Mouse (Mus musculus) stomach, embryonic 15.5 days (tissue): Measurements from ENCODE around the gene Ect2. TPM values are rescaled to one million over a fixed set of nuclear protein-coding genes. Genes with fewer than 3 reads are reported as not detected.
A peak's percentile ranks its signal among the peaks of the same experiment; 100 is the strongest.

Source experiments
- ATAC-seq: fragments of 200-750 bp; cut with Nextera tagmentation; 2 replicates; pipeline ENCODE4 v1.8.0; 2017; ENCODE audit warnings: low read depth, moderate number of reproducible peaks, moderate TSS enrichment; ENCODE audit not compliant: insufficient read depth, low FRiP score
- H3K27ac ChIP-seq: fragments of 300-500 bp; sonication (generic); 2 replicates; pipeline ENCODE4 v1.5.1; 2015; ENCODE audit warnings: mild to moderate bottlenecking, inconsistent platforms
- H3K27me3 ChIP-seq: fragments of 300-500 bp; sonication (generic); replicated peaks from 2 replicates; pipeline ENCODE4 v1.6.1; 2015; ENCODE audit warnings: inconsistent platforms
- H3K36me3 ChIP-seq: fragments of 300-500 bp; sonication (generic); 2 replicates; pipeline ENCODE4 v1.6.1; 2015; ENCODE audit warnings: inconsistent platforms
- H3K4me1 ChIP-seq: fragments of 300-500 bp; sonication (generic); 2 replicates; pipeline ENCODE4 v1.6.1; 2015; ENCODE audit warnings: inconsistent platforms
- H3K4me2 ChIP-seq: fragments of 300-500 bp; sonication (generic); 2 replicates; pipeline ENCODE4 v1.6.1; 2015; ENCODE audit warnings: mild to moderate bottlenecking, inconsistent platforms
- H3K4me3 ChIP-seq: fragments of 300-500 bp; sonication (generic); replicated peaks from 2 replicates; pipeline ENCODE4 v1.5.1; 2015; ENCODE audit warnings: inconsistent platforms
- H3K9ac ChIP-seq: fragments of 300-500 bp; sonication (generic); 2 replicates; pipeline ENCODE4 v1.6.1; 2015; ENCODE audit warnings: inconsistent platforms
- H3K9me3 ChIP-seq: fragments of 300-500 bp; sonication (generic); 2 replicates; pipeline ENCODE4 v1.6.1; 2016; ENCODE audit warnings: inconsistent platforms
- WGBS: fragments of 180-500 bp; shearing (Covaris S2); methylation state at CpG from one replicate; pipeline ENCODE4 v1.1.7; 2015; 5-methylcytosine and 5-hydroxymethylcytosine counted together
- polyA plus RNA-seq: library from polyadenylated mRNA; unstranded; fragments of >200 nt; fragmentation: Nextera tagmentation; extraction: Ambion mirVana; gene quantifications from 2 replicates; pipeline ENCODE4 v1.2.1, GENCODE M21; 2015

The Ect2 gene
- 43.5 and 46.2 TPM in 2 replicates for polyA plus RNA-seq

DNA sequence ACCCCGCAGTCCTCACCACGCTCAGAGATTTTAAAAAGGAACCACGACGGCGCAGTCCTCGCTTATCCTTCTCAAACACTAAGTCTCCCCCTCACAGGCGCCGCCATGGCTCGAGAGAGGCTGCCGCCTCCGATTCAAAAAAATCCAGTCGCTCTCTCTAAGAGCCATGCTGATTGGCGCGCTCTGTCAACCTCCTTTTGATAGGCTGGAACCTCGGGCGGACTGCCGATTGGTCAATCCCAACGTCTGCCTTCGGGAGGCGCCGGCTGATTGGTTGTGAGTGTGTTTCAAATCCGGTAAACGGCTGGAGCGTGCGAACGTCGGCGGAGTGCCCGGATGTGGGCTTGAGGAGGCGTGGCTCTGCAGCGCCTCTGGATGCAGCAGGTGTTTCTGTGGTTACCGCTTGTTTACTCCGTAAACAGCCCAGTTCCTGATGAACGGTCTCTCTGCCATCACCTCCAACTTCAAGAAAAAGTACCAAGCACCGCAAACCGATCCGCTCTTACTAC is at the start of gene Ect2:
Ect2 (minus strand) TSS at position 178 of the 509 bp plus-strand sequence.
- WGBS: under 1% methylated on average over 37 of the region's 37 CpGs
- Histone ChIP-seq H3K27ac (peak within 1 kb of the TSS; percentile 80), H3K27me3 (no peaks in the 10 kb centered on the region), H3K9me3 (no peaks in the 10 kb centered on the region), H3K4me2 (peak within 1 kb of the TSS; percentile 72), H3K4me3 (peak within 1 kb of the TSS; percentile 84), H3K4me1 (0 out of 2 replicates have a peak, but pooled peaks cover 4% of the 10 kb centered on the region), H3K9ac (peak within 1 kb of the TSS; percentile 73; the same call in 1 of the 2 replicates), H3K36me3 (0 out of 2 replicates have a peak, but pooled peaks cover 3% of the 10 kb centered on the region)
- peak; percentile 97 for ATAC-seq

DNA sequence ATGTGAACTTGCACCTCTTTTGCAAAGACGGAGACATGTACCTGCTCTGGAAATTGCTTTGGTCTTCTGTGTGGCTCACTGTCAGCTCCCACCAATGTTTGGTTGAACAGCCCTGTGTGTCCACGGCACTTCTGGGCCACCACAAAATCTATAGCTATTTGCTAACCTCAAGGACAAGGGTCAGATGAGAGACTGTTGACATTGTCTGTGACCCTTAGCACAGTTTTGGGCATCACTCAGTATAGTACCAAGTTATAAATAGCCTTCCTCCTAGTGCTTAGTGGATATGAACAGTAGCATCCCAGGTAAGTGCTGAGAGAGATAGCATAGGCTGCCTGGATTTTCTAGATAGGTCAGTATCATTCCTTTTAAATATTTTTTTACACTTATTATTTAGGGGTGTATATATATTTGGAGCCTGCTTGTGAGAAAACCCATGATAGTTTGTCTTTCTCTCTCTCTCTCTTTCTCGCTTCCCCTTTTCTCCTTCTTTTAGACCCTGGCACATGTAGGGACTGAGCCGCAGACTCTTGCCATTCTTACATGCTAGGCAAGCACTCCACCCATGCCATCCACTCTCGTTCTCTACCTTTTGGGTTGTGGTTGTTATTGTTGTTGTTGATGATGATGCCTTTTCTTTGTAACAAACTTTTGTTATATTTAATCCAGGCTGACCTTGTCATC is 48.2 kb upstream of the Ect2 start:
- H3K9me3 ChIP-seq: no peaks in the 10 kb centered on the region
- 82% methylated on average over 5 of the region's 5 CpGs for WGBS

DNA sequence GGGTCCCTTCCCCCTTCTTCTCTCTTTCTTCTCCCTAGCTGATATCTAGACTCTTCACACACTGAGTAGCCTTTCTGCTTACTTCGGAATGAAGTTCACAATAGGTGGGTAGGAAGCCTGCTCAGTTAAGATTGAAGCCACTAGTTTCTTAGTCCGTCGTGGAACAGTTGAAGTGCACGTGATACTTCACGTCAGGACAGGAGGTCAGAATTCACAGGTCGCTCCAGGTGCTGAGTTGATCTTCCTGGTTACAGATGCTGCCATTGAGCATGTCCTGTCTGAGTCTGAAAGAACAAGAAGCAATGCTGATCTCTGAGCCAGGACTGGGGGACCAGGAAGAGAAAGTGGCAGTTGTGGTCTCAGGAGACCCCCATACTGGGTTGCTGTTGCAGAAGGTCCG is 45.4 kb upstream of the Ect2 start:
- Histone ChIP-seq H3K36me3 (no peaks in the 10 kb centered on the region), H3K9me3 (no peaks in the 10 kb centered on the region), H3K4me2 (no peak overlapping the region), H3K4me3 (no peak overlapping the region), H3K4me1 (0 out of 2 replicates have a peak, but pooled peaks cover under 1% of the 10 kb centered on the region), H3K27ac (no peak overlapping the region), H3K27me3 (no peaks in the 10 kb centered on the region), H3K9ac (no peak overlapping the region)
- WGBS: 84% methylated on average over 7 of the region's 7 CpGs
- ATAC-seq: no peak

More for the DNA sequence above, 48.2 kb upstream of the Ect2 start:
- H3K9ac ChIP-seq: no peak overlapping the region
- ATAC-seq: no peak
- no peaks in the 10 kb centered on the region for H3K27me3 ChIP-seq
- no peaks in the 10 kb centered on the region for H3K36me3 ChIP-seq
- H3K4me1 ChIP-seq: peaks cover 12% of the 10 kb centered on the region; the same call in 1 of the 2 replicates
- no peak overlapping the region for H3K4me3 ChIP-seq
- H3K4me2 ChIP-seq: no peak overlapping the region
- H3K27ac ChIP-seq: no peak overlapping the region

DNA sequence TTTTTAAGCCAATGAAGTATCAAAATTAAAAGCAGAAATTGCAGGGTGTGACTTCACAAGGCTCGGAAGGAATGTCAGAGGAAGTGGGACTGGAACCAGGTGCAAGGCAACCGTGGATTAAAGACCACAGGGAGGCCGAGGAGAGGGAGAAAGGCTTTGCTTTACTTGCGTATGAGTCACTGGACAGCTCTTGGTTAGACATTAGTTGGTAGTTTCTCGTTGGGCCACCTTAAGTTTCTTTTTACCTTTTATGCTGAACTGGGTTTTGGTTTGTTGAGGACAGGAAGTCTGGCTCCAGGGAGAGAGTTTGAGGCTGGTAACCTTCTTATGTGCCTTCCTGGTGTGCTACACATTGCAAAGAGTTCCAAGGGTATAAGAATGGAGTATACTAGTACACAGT is 44.1 kb upstream of the Ect2 start:
- Histone ChIP-seq H3K36me3 (no peaks in the 10 kb centered on the region), H3K27me3 (no peaks in the 10 kb centered on the region), H3K4me1 (no peaks in the 10 kb centered on the region), H3K9ac (no peak overlapping the region), H3K9me3 (no peaks in the 10 kb centered on the region), H3K4me2 (no peak overlapping the region), H3K27ac (no peak overlapping the region), H3K4me3 (no peak overlapping the region)
- WGBS: 63% methylated on average over 5 of the region's 5 CpGs
- ATAC-seq: no peak

DNA sequence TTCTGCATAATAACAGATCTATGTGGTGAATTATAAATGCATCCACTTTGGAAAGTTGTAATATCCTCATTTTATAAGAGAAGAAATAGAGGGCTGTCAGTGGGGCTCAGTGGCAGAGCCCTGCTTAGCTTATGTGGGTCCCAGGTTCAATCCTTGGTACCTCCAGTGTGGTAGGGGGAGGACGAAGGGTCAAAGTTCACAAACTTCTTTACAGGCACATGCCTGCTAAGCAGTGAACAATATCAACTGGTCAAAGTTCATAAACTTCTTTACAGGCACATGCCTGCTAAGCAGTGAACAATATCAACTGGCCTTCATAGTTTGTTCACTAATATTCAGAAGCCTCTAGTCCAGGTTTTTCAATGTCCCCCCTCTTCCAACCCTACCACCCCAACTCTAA is 42.9 kb upstream of the Ect2 start:
- no peak overlapping the region for H3K27ac ChIP-seq
- no peak for ATAC-seq
- WGBS: 82% methylated on average over 1 of the region's 1 CpGs

DNA sequence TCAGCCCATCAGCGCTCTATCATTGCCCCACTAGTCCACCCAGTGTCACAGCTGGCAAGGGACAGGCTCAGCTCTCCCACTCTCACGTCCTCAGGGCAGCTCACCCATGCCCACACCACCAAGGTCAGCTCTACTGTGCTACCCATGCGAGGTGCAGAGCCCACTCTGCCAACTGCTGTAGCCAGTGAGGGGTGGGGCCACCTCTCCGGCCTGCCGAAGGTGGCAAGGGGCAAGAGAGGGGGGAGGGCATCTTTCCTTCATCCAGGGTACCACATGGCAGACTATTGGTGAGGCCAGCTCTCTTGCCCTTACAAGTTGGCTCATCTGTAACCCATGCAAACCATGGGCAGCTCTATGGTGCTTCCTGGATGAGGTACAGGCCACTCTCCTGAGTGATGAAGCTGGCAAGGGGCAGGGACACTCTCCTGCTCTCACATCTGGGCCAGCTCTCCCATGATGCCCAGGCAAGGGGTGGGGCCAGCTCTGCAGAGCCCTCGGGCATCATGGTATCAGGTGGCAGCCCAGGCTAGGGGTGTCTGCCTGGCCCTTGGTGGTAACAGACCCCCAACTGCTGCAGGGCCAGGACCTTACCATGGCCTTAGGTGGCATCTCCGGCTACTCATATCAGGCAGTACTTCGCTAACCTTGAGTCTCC is 42.0 kb upstream of the Ect2 start:
- no peak for ATAC-seq
- Histone ChIP-seq H3K9me3 (no peaks in the 10 kb centered on the region), H3K4me1 (no peaks in the 10 kb centered on the region), H3K4me3 (no peak overlapping the region), H3K36me3 (no peaks in the 10 kb centered on the region), H3K4me2 (no peak overlapping the region), H3K27ac (no peak overlapping the region), H3K9ac (no peak overlapping the region), H3K27me3 (no peaks in the 10 kb centered on the region)
- WGBS: 88% methylated on average over 8 of the region's 8 CpGs

More for the DNA sequence above, 42.9 kb upstream of the Ect2 start:
- no peak overlapping the region for H3K4me2 ChIP-seq
- no peaks in the 10 kb centered on the region for H3K4me1 ChIP-seq
- no peaks in the 10 kb centered on the region for H3K36me3 ChIP-seq
- H3K9me3 ChIP-seq: no peaks in the 10 kb centered on the region
- no peak overlapping the region for H3K9ac ChIP-seq
- no peaks in the 10 kb centered on the region for H3K27me3 ChIP-seq
- no peak overlapping the region for H3K4me3 ChIP-seq

DNA sequence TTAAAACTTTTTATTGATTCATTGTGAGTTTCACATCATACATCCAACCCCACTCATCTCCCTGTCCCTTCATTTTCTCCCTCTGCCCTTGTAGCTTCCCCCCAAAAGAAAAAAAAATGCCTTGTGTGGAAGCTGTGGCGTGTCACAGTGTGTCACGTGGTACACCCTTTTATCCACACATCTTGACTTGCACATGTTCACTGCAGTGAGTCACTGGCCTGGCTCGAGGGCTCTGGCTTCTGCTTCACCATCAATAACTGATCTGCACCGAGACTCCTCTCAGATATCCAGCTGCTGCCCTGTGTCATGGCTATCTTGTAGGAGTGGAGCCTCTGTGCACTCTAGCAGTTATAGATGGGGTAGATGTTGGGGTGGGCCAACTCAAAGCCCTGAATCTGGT is 41.5 kb upstream of the Ect2 start:
- Histone ChIP-seq H3K36me3 (no peaks in the 10 kb centered on the region), H3K4me1 (no peaks in the 10 kb centered on the region; the same call in 1 of the 2 replicates), H3K27ac (no peak overlapping the region), H3K4me3 (no peak overlapping the region), H3K27me3 (no peaks in the 10 kb centered on the region), H3K9ac (no peak overlapping the region), H3K4me2 (no peak overlapping the region), H3K9me3 (no peaks in the 10 kb centered on the region)
- ATAC-seq: no peak
- 69% methylated on average over 4 of the region's 4 CpGs for WGBS

DNA sequence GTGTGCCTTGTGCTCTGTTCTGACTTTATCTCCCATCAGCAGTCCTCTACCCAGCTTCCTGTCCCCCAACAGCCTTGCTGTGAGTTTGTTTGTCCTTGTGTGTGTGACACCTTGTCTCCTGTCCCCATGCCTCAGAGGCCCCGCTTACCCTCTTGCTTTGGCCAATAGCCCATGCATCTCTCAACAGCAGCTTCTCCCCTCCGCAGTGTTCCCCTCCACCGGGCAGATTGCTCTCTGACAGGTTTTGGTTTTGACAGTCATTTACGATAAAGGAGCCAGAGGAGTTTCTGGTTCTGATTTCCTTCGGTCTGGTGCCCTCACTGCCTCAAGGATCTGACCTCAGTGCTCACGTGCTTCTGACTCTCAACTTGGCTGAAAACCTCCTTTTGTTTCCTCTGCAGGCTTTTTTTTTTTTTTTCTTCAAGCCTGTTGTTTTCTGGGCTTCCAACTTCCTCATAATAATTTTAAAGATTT is 40.2 kb upstream of the Ect2 start:
- Histone ChIP-seq H3K9me3 (no peaks in the 10 kb centered on the region), H3K36me3 (no peaks in the 10 kb centered on the region)
- WGBS: 58% methylated on average over 6 of the region's 6 CpGs

DNA sequence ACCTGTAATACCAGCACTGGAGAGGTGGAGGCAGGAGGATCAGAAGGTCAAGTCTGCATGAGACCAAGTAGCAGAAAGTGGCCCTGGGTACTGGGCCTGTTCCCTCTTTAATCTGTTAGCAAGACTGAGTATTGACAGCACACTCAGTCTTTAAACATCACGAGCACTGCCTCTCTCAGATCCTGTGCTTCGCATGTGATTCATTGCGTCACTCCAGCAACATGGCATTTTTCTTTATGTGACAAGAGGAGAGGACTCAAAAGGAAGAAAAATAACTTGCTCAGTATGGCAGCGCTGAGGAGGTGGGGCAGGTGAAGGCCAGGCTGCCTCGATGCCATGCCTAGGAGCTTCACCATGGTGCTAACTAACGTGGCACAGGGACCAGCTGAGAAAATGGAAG is 38.2 kb upstream of the Ect2 start:
- no peak for ATAC-seq
- Histone ChIP-seq H3K27me3 (no peaks in the 10 kb centered on the region), H3K9ac (no peak overlapping the region), H3K9me3 (no peaks in the 10 kb centered on the region), H3K4me1 (peaks cover 5% of the 10 kb centered on the region; the same call in 1 of the 2 replicates), H3K27ac (no peak overlapping the region), H3K36me3 (no peaks in the 10 kb centered on the region), H3K4me2 (no peak overlapping the region), H3K4me3 (no peak overlapping the region)
- WGBS: 78% methylated on average over 6 of the region's 6 CpGs

More for the DNA sequence above, 40.2 kb upstream of the Ect2 start:
- no peak overlapping the region for H3K4me2 ChIP-seq
- H3K4me3 ChIP-seq: no peak overlapping the region
- H3K27ac ChIP-seq: no peak overlapping the region
- no peaks in the 10 kb centered on the region for H3K27me3 ChIP-seq
- H3K4me1 ChIP-seq: peaks cover 5% of the 10 kb centered on the region; the same call in 1 of the 2 replicates
- ATAC-seq: no peak
- no peak overlapping the region for H3K9ac ChIP-seq

DNA sequence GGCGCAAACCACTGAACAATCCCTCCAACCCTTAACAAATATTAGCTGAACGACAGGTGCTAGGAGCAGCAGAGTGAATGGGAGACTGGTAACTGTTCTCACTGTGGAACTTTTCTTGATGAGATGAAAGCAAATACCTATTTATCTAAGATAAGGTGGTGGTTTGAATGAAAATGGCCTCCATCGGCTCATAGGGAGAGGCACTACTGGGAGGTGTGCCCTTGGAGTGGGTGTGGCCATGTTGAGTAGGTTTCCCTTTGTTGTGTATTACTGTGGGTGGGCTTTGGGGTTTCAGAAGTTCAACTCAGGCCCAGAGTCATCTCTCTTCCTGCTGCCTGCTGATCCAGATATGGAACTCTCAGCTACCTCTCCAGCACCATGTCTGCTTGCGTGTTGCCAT is 37.2 kb upstream of the Ect2 start:
- no peak overlapping the region for H3K4me3 ChIP-seq
- peak; percentile 81 for ATAC-seq
- H3K9me3 ChIP-seq: no peaks in the 10 kb centered on the region
- H3K4me1 ChIP-seq: peaks cover 5% of the 10 kb centered on the region; the same call in 1 of the 2 replicates
- H3K4me2 ChIP-seq: no peak overlapping the region
- no peaks in the 10 kb centered on the region for H3K36me3 ChIP-seq
- no peaks in the 10 kb centered on the region for H3K27me3 ChIP-seq
- H3K27ac ChIP-seq: peak overlapping the region; percentile 40; the same call in 1 of the 2 replicates
- WGBS: 78% methylated on average over 4 of the region's 4 CpGs
- H3K9ac ChIP-seq: no peak overlapping the region

DNA sequence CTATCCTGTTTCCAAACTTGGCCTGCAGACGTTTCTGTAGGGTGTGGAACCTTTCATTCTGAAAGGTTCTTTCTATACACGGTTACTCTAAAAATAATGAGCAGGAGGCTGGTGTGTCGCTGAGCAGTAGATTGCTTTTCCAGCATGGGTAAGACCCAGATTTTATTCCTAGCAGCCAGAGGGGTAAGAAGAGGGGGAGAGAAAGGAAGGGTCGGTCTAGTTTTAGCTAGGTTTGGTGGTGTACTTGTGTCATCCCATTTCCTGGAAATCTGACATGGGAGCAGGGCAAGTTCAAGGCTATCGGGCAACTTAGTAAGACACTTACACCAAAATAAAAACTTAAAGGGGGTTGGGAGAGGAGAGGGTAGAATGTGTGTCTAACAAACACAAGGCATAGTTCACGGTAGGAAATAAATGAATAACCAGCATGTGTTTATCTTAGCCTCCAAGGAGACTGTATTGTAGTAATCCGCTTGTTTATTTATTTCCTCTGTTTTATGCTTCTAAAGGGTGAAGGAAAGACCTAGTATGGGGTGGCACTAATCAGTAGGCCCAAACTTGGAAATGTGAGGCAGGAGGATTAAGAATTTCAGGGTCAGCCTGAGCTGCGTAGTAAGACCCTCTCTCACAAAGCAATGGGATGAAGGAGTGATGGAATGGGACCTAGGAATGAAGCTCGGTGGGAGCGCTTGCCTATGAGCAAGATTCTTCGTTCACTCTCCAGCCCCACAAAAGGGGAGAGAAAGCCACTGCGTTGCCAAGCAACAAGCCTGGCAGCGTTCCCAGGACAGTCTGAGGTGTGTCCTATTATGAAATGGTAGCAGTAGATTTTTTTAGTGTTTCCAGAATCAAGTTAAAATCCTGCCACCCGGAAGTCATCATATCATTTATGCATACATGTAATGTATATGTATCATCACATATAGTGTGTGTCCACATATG is 35.9 kb upstream of the Ect2 start:
- ATAC-seq: no peak
- Histone ChIP-seq H3K36me3 (no peaks in the 10 kb centered on the region), H3K4me3 (no peak overlapping the region), H3K27ac (no peak overlapping the region), H3K27me3 (no peaks in the 10 kb centered on the region), H3K9ac (no peak overlapping the region), H3K9me3 (no peaks in the 10 kb centered on the region), H3K4me1 (peaks cover 5% of the 10 kb centered on the region; the same call in 1 of the 2 replicates), H3K4me2 (no peak overlapping the region)
- WGBS: 56% methylated on average over 14 of the region's 14 CpGs
